Mouse (Mus musculus) liver, embryonic 11.5 days (tissue): ENCODE results near the gene Gm10073. TPM values are rescaled to one million over a fixed set of nuclear protein-coding genes. Genes with fewer than 3 reads are reported as not detected.

ENCODE experiments used
- polyA plus RNA-seq: library from polyadenylated mRNA; unstranded; fragments of >200 nt; fragmentation: Nextera tagmentation; extraction: Ambion mirVana; gene quantifications from 2 replicates; pipeline ENCODE4 v1.2.1, GENCODE M21; 2014

Gm10073 gene
- polyA plus RNA-seq, 1 experiment from 2014 or later = 15.4 TPM

Other genes starting within 250 kb of the Gm10073 start
- gene Smpd3, start 235.5 kb downstream of the Gm10073 start, polyA plus RNA-seq = 1.3 and 2.2 TPM in 2 replicates
- 7.9 and 9.2 TPM in 2 replicates for gene Zfp90, start 158.1 kb downstream of the Gm10073 start, polyA plus RNA-seq
- not detected in 2 replicates for gene 6030452D12Rik, start 72.9 kb downstream of the Gm10073 start, polyA plus RNA-seq
- 12.5 and 13.2 TPM in 2 replicates for gene Cdh3, start 62.6 kb downstream of the Gm10073 start, polyA plus RNA-seq
- 11.0 and 11.8 TPM in 2 replicates for gene Cdh1, start 29.9 kb upstream of the Gm10073 start, polyA plus RNA-seq
- gene Tango6, start 109.6 kb upstream of the Gm10073 start, polyA plus RNA-seq = 8.8 and 9.6 TPM in 2 replicates